Mouse (Mus musculus) midbrain, postnatal 0 days (tissue): ENCODE results near the gene Olfr372. TPM values are rescaled to one million over a fixed set of nuclear protein-coding genes. Genes with fewer than 3 reads are reported as not detected.
"Not testable (repeated sequence)": the region's sequence is repeated elsewhere in the genome, so short reads cannot be mapped to it uniquely, and the experiment has no call there.

Source experiments
- ATAC-seq: fragments of 200-750 bp; cut with Nextera tagmentation; 2 replicates; pipeline ENCODE4 v1.8.0; 2017; ENCODE audit warnings: moderate number of reproducible peaks, mild to moderate bottlenecking, moderate TSS enrichment, moderate library complexity; ENCODE audit not compliant: low FRiP score
- DNase-seq: peaks from one replicate; pipeline ENCODE4 v3.0.0-alpha.2; 2015; ENCODE audit warnings: low spot score
- H3K27ac ChIP-seq: fragments of 300-500 bp; sonication (generic); 2 replicates; pipeline ENCODE4 v1.5.1; 2014; ENCODE audit warnings: low read depth, mild to moderate bottlenecking, low read length, mixed read lengths
- H3K27me3 ChIP-seq: fragments of 300-500 bp; sonication (generic); 2 replicates; pipeline ENCODE4 v1.6.1; 2014; ENCODE audit warnings: low read length, control low read depth, mixed read lengths; ENCODE audit not compliant: insufficient read depth
- H3K36me3 ChIP-seq: fragments of 300-500 bp; sonication (generic); 2 replicates; pipeline ENCODE4 v1.6.1; 2014; ENCODE audit warnings: low read length, control low read depth, mixed read lengths; ENCODE audit not compliant: insufficient read depth
- H3K4me1 ChIP-seq: fragments of 300-500 bp; sonication (generic); 2 replicates; pipeline ENCODE4 v1.6.1; 2014; ENCODE audit warnings: mild to moderate bottlenecking, control low read depth, antibody characterized with exemption, low read length, mixed read lengths; ENCODE audit not compliant: insufficient read depth
- H3K4me2 ChIP-seq: fragments of 300-500 bp; sonication (generic); 2 replicates; pipeline ENCODE4 v1.6.1; 2014; ENCODE audit warnings: low read depth, mild to moderate bottlenecking, low read length, mixed read lengths; ENCODE audit not compliant: poor library complexity, severe bottlenecking
- H3K4me3 ChIP-seq: fragments of 300-500 bp; sonication (generic); 2 replicates; pipeline ENCODE4 v1.5.1; 2014; ENCODE audit warnings: low read depth, mild to moderate bottlenecking, low read length, moderate library complexity
- H3K9ac ChIP-seq: fragments of 300-500 bp; sonication (generic); replicated peaks from 2 replicates; pipeline ENCODE4 v1.6.1; 2014; ENCODE audit warnings: mild to moderate bottlenecking, low read length, moderate library complexity, mixed read lengths; ENCODE audit not compliant: poor library complexity, severe bottlenecking
- H3K9me3 ChIP-seq: fragments of 300-500 bp; sonication (generic); 2 replicates; pipeline ENCODE4 v1.6.1; 2016; ENCODE audit warnings: low read length, control low read depth
- CTCF ChIP-seq: IDR thresholded peaks from 2 replicates; pipeline ENCODE4 v1.5.1; 2016; ENCODE audit warnings: antibody characterized with exemption, mild to moderate bottlenecking
- WGBS: fragments of 180-500 bp; shearing (Covaris S2); extraction: QIAGEN DNeasy Blood & Tissue Kit; methylation state at CpG from one replicate; pipeline ENCODE4 v1.1.7; 2014; 5-methylcytosine and 5-hydroxymethylcytosine counted together
- polyA plus RNA-seq: library from polyadenylated mRNA; unstranded; fragments of >200 nt; fragmentation: Nextera tagmentation; extraction: Ambion mirVana; gene quantifications from 2 replicates; pipeline ENCODE4 v1.2.1, GENCODE M21; 2015
- total RNA-seq: library from RNA; depleted of rRNA; stranded (reverse); fragments of >200 nt; gene quantifications from 2 replicates; pipeline ENCODE4 v1.2.3, GENCODE M21; 2014

The Olfr372 gene
- total and polyA plus RNA-seq, 2 experiments from 2014 or later, result not detected

DNA sequence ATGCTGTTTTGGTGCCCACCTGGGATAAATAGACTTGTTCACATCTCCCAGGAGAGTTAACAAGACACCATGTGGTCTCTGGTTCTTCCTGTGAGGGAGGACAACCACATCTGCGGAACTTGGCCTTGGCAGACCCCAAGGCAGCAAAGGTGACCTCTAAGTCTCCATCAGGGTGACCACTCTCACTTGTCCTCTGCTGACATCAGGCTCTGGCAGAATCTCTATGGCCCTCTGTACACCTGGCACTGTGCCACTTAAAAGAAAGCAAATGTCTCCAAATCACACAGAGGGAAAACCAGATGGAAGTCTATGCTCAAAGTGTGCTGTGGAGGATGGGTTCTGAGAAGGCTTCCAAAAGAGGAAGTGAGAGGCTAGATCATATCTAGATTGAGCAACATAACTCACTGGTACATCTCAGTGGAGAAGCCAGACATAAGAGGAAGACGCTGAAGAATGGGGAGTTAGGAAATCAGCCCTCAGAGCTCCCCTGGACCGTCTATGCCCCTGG is 32.8 kb upstream of the Olfr372 start:
- no peak overlapping the region for H3K9ac ChIP-seq
- H3K4me1 ChIP-seq, result no peaks in the 10 kb centered on the region
- H3K36me3 ChIP-seq, result no peaks in the 10 kb centered on the region
- no peak for ATAC-seq
- H3K4me3 ChIP-seq, result no peak overlapping the region
- no peak for DNase-seq
- no peak overlapping the region for H3K27ac ChIP-seq
- 81% methylated on average over 3 of the region's 3 CpGs for WGBS
- H3K4me2 ChIP-seq, result no peak overlapping the region
- TF ChIP-seq CTCF, result no peak
- no peaks in the 10 kb centered on the region for H3K9me3 ChIP-seq
- H3K27me3 ChIP-seq, result no peaks in the 10 kb centered on the region

DNA sequence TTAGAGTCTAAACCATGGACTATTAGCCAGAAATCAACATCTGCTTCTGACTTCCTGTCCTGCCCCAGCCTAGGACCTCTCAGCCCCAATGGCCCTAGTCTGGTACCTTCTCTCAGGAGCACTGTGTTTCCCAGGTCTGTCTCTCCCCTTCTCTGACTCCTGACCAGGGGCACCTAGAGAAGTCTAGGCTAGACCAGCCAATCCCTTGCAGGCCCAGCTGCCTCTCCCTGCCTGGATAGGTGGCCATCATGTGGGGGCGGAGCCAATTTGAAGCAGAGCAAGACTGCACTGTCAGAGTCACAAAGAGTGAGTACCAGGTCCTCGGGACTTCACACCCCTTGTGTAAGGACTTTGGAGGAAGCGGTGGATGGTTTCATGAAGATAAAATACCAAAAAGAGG is 31.5 kb upstream of the Olfr372 start, which contains the start of gene Cyp4f18:
Cyp4f18 (minus strand) TSS at position 154 of the 400 bp plus-strand sequence.
- Histone ChIP-seq H3K9me3 (no peaks in the 10 kb centered on the region), H3K4me3 (no peak within 1 kb of the TSS), H3K27ac (no peak within 1 kb of the TSS), H3K9ac (no peak within 1 kb of the TSS), H3K27me3 (no peaks in the 10 kb centered on the region), H3K4me2 (no peak within 1 kb of the TSS), H3K36me3 (no peaks in the 10 kb centered on the region), H3K4me1 (no peaks in the 10 kb centered on the region)
- no peak for DNase-seq
- 79% methylated on average over 3 of the region's 3 CpGs for WGBS
- TF ChIP-seq CTCF, result no peak
- no peak for ATAC-seq

DNA sequence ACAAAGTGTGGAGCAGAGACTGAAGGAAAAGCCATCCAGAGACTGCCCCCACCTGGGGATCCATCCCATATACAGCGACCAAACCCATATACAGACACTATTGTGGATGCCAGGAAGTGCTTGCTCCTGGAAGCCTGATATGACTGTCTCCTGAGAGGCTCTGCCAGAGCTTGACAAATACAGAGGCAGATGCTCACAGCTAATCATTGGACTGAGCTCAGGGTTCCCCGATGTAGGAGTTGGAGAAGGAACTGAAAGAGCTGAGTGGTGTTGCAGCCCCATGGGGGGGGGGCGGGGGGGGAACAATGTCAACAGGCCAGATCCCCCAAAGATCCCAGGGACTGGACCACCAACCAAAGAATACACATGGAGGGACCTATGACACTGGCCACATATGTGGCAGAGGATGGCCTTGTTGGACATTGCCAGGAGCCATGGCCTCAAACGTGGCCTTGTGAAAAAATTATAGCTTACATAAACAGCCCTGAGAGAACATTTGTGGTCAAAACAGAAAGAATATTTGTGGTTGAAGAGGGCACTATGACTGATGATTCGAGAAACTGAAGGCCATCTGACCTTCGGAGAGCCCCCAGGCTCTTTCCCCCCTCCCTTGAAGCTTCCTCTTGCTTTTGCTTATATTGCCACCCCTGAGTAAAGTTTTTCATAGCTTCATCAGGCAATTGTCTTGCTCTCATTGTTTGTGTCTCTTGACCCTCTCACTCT is 27.4 kb upstream of the Olfr372 start:
- not testable (repeated sequence) for H3K9ac ChIP-seq, H3K4me2 ChIP-seq, H3K27me3 ChIP-seq, H3K36me3 ChIP-seq, ATAC-seq, H3K4me3 ChIP-seq, H3K9me3 ChIP-seq, H3K4me1 ChIP-seq, H3K27ac ChIP-seq, DNase-seq
- 64% methylated on average over 6 of the region's 6 CpGs for WGBS

DNA sequence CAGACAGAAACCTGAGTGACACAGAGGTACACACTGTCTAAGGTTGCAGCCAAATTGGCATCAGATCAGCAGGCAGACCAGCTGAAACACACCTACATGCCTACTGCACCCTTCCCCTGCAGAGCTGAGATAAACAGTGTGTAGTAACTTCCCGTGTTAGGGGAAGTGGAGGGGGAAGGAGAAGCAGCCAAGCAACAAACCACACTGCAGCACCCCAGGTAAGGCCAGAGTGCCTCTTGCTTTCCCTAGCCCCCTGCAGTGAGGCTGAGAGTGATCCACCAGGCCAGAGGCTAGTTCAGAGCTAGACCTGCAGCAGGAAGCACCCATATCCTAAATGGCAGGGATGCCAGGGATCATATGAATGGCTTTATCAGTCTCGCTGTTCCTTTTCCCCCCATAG is 23.7 kb upstream of the Olfr372 start:
- not testable (repeated sequence) for H3K27me3 ChIP-seq, H3K9me3 ChIP-seq, H3K4me1 ChIP-seq, H3K36me3 ChIP-seq, H3K4me2 ChIP-seq, ATAC-seq, H3K27ac ChIP-seq, H3K4me3 ChIP-seq, H3K9ac ChIP-seq, DNase-seq
- WGBS, result 62% methylated on average over 2 of the region's 2 CpGs

DNA sequence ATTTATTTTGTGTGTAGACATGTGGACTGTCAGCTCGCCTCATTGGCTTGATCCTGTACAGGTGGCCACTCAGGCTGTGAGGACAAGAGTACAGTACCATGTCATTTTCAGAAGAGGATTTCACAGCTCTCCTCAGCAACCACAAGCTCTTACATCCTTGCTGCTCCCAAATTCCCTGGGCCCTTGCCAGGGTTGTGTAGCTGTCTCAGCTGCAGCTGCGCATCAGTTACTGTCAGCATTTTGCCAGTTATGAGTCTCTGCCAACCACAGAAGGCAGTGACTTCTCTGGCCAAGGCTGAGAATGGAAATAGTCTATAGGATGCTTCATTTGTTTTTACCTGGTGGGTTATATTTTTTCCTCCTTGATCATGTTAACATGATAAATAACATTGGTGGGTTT is 22.9 kb upstream of the Olfr372 start:
- Histone ChIP-seq H3K27ac (no peak overlapping the region), H3K27me3 (no peaks in the 10 kb centered on the region), H3K36me3 (no peaks in the 10 kb centered on the region), H3K9ac (no peak overlapping the region), H3K9me3 (no peaks in the 10 kb centered on the region), H3K4me1 (no peaks in the 10 kb centered on the region), H3K4me2 (no peak overlapping the region), H3K4me3 (no peak overlapping the region)
- TF ChIP-seq CTCF, result no peak
- ATAC-seq (no peak), DNase-seq (peak; percentile 21)
- 73% methylated on average over 2 of the region's 2 CpGs for WGBS

DNA sequence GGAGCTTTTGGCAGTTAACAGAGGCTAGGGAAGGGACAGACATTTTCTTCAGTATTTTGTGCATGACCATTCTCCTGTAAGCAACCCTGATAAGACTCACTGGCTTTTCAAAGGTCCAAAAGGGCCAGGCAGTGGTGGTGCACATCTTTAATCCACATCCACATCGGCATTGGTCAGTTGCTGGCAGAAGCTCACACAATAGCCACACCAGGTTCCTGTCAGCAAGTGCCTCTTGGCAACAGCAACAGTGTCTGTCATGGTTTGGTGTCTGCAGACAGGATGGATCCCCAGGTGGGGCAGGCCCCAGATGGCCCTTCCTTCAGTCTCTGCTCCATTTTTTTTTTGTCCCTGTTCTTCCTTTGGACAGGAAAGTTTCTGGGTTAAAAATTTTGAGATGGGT is 22.0 kb upstream of the Olfr372 start:
- not testable (repeated sequence) for H3K4me2 ChIP-seq, H3K4me1 ChIP-seq, H3K4me3 ChIP-seq, H3K9me3 ChIP-seq, DNase-seq, H3K27ac ChIP-seq, H3K36me3 ChIP-seq, H3K27me3 ChIP-seq, H3K9ac ChIP-seq, ATAC-seq
- WGBS, result 72% methylated on average over 1 of the region's 1 CpGs
